Mouse (Mus musculus) brain, embryonic 18.5 days (tissue): ENCODE data around the gene Cd83.
A peak's percentile ranks its signal among the peaks of the same experiment; 100 is the strongest.

Experiments
- DNase-seq: peaks from one replicate; pipeline ENCODE4 v3.0.0-alpha.2; 2012; ENCODE audit warnings: low read depth, low spot score

The Cd83 gene

GRCm38 (mm10) chr13:43784725-43785711, at the start of gene Cd83:
Gene Cd83 (plus strand): TSS chr13:43784775.
- DNase-seq: no peak

- DNase-seq: peak; percentile 80
These were observed 44.8 kb upstream of the Cd83 start for GRCm38 (mm10) chr13:43739598-43740275.

GRCm38 (mm10) chr13:43740276-43740608, 44.3 kb upstream of the Cd83 start:
- DNase-seq: no peak

GRCm38 (mm10) chr13:43742677-43743076, 41.9 kb upstream of the Cd83 start:
- no peak for DNase-seq

- no peak for DNase-seq
These were observed 40.3 kb upstream of the Cd83 start for GRCm38 (mm10) chr13:43744259-43744658.

GRCm38 (mm10) chr13:43750301-43750700, 34.3 kb upstream of the Cd83 start:
- DNase-seq: no peak

GRCm38 (mm10) chr13:43750966-43751365, 33.6 kb upstream of the Cd83 start:
- no peak for DNase-seq

- no peak for DNase-seq
These were observed 32.2 kb upstream of the Cd83 start for GRCm38 (mm10) chr13:43752407-43752806.

- DNase-seq: no peak
These were observed 30.9 kb upstream of the Cd83 start for GRCm38 (mm10) chr13:43753652-43754051.

GRCm38 (mm10) chr13:43754455-43755128, 30.0 kb upstream of the Cd83 start:
- no peak for DNase-seq

GRCm38 (mm10) chr13:43755573-43755972, 29.0 kb upstream of the Cd83 start:
- DNase-seq: no peak

GRCm38 (mm10) chr13:43761156-43761855, 23.3 kb upstream of the Cd83 start:
- DNase-seq: no peak

GRCm38 (mm10) chr13:43762901-43763300, 21.7 kb upstream of the Cd83 start:
- DNase-seq: no peak

GRCm38 (mm10) chr13:43763301-43763994, 21.1 kb upstream of the Cd83 start:
- DNase-seq: no peak

GRCm38 (mm10) chr13:43763995-43764579, 20.5 kb upstream of the Cd83 start:
- no peak for DNase-seq

- no peak for DNase-seq
These were observed 19.2 kb upstream of the Cd83 start for GRCm38 (mm10) chr13:43765293-43765814.

- no peak for DNase-seq
These were observed 17.5 kb upstream of the Cd83 start for GRCm38 (mm10) chr13:43766786-43767680.

- no peak for DNase-seq
These were observed 11.6 kb upstream of the Cd83 start for GRCm38 (mm10) chr13:43773020-43773419.

- no peak for DNase-seq
These were observed 10.5 kb upstream of the Cd83 start for GRCm38 (mm10) chr13:43773965-43774566.
